Mouse (Mus musculus): ENCODE results near the gene Bricd5. TPM values are rescaled to one million over a fixed set of nuclear protein-coding genes. Genes with fewer than 3 reads are reported as not detected.
A peak's percentile ranks its signal among the peaks of the same experiment; 100 is the strongest.

Gene Bricd5
- polyA plus RNA-seq, 1 experiment = 0.15 TPM

DNA sequence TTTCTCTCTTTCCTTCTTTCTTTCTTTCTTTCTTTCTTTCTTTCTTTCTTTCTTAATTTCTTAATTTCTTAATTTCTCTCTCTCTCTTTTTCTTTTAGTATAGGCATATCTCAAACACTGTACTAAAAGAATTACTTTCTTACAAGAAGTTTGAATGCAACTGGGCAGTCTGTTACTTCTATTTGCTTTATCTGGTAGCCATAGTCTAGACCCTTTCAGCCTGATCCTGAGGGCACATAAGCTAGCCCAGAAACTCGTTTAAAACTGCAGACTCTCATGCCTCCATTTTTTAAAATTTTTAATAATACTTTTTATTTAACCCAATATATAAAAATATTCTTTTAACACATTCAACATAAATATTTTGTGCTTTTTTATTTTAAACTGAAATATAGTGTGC is 5.7 kb downstream of the Bricd5 start:
- Histone ChIP-seq H3K4me1 (ENCODE audit: control insufficient read depth, insufficient read depth, low read length) (peaks cover 3% of the 10 kb centered on the region; the same call in 1 of the 2 replicates), H3K4me3 (replicated peaks; ENCODE audit: extremely low read depth, low read depth, low read length) (no peak overlapping the region)
- DNase-seq = no peak
- TF ChIP-seq POLR2A (IDR thresholded peaks at IDR 0.05; ENCODE audit: borderline replicate concordance, extremely low read depth, low read depth, low read length) (no peak), CTCF (IDR thresholded peaks at IDR 0.05; ENCODE audit: insufficient read depth, low read length) (no peak)
- 7% methylated on average over 1 of the region's 1 CpGs for WGBS

DNA sequence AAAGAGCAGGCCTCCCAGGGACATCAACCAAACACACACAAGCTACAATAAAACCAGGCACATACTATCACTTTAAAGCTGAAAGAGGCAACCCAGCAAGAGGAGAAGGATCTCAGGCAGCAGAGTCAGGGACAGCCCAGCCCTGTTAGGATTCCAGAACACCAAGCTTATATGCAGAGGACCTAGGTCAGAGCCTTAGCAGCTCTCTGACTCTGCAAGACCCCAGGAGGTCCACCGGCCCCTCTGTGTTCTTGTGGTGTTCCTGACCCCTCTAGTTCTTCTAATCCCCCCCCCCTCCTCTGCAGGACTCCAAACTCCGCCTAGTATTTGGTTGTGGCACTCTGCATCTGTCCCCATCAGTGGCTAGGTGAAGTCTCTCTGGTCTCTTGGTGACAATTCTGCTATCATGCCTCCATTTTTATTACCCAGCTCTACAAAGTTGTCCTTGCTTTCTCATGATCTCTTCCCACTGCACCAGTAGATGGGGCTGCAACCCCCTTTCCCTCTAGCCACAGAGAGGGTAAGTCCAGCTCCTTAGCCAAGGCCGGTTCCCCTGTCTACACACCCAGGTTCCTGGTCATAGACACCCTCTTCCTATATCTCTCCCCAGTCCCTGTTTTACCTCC is 6.6 kb downstream of the Bricd5 start:
- no peak for DNase-seq
- Histone ChIP-seq H3K4me1 (ENCODE audit: control insufficient read depth, insufficient read depth, low read length) (peaks cover 3% of the 10 kb centered on the region; the same call in 1 of the 2 replicates), H3K4me3 (replicated peaks; ENCODE audit: extremely low read depth, low read depth, low read length) (no peak overlapping the region)
- 54% methylated on average over 3 of the region's 3 CpGs for WGBS
- no peak for TF ChIP-seq POLR2A (IDR thresholded peaks at IDR 0.05; ENCODE audit: borderline replicate concordance, extremely low read depth, low read depth, low read length)
- 0 out of 2 replicates have a peak, but pooled peaks have one; percentile 2 for TF ChIP-seq CTCF (IDR thresholded peaks at IDR 0.05; ENCODE audit: insufficient read depth, low read length)

DNA sequence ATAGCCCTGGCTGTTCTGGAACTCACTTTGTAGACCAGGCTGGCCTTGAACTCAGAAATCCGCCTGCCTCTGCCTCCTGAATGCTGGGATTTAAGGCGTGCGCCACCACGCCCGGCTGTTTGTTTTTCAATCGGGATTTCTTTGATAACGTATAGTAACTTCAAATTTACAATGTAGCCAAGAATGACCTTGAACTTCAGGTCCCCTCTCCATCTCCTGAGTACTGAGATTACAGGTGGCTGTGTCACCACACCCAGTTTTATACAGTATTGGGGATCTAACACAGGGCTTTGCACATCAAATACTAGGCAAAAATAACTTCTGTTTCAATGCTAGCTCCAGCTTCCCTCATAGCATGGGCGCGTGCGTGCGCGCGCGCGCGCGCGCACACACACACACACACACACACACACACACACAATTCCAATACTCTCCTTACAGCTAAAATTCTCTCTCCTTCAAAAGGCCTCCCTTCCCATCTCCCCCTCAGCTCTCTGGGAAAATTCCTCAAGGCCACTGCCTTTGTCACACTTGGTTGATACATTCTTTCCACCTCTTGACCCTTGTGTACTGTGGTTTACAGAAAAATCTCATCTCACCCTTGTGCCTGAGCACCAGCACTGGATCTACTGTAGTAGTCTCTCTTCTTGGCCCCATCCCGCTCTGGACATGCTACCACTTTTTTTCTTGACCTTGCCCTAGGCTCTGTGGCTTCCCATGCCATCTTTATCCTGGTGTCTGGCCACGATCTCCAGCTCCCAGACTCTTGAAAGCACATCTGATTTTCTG is 7.5 kb downstream of the Bricd5 start:
- peaks cover 3% of the 10 kb centered on the region; the same call in 1 of the 2 replicates for H3K4me1 ChIP-seq (ENCODE audit: control insufficient read depth, insufficient read depth, low read length)
- H3K4me3 ChIP-seq (replicated peaks; ENCODE audit: extremely low read depth, low read depth, low read length) = no peak overlapping the region
- no peak for DNase-seq
- TF ChIP-seq POLR2A (IDR thresholded peaks at IDR 0.05; ENCODE audit: borderline replicate concordance, extremely low read depth, low read depth, low read length) (no peak), CTCF (IDR thresholded peaks at IDR 0.05; ENCODE audit: insufficient read depth, low read length) (no peak)
- WGBS = 91% methylated on average over 20 of the region's 20 CpGs

DNA sequence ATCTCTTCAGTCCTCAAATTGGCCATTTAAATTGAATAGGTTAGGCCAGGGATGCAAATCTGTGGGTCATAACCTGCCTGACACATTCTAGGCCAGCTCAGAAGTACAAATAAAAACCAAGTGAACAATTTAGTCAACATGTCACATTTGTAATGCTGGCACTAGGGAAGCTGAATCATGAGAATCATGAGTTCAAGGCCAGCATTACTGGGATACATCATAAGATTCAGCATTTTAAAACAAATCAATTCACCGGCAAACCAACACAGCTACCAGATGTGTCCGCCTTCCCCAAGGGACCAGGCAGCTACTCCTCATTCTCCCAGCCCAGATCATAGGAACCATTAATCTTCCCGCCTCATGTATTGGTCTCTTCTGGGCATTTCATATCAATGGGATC is 9.8 kb downstream of the Bricd5 start:
- no peak for DNase-seq
- WGBS = 92% methylated on average over 3 of the region's 3 CpGs
- TF ChIP-seq POLR2A (IDR thresholded peaks at IDR 0.05; ENCODE audit: borderline replicate concordance, extremely low read depth, low read depth, low read length) = no peak
- no peak for TF ChIP-seq CTCF (IDR thresholded peaks at IDR 0.05; ENCODE audit: insufficient read depth, low read length)
- Histone ChIP-seq H3K4me1 (ENCODE audit: control insufficient read depth, insufficient read depth, low read length) (no peaks in the 10 kb centered on the region), H3K4me3 (replicated peaks; ENCODE audit: extremely low read depth, low read depth, low read length) (no peak overlapping the region)

DNA sequence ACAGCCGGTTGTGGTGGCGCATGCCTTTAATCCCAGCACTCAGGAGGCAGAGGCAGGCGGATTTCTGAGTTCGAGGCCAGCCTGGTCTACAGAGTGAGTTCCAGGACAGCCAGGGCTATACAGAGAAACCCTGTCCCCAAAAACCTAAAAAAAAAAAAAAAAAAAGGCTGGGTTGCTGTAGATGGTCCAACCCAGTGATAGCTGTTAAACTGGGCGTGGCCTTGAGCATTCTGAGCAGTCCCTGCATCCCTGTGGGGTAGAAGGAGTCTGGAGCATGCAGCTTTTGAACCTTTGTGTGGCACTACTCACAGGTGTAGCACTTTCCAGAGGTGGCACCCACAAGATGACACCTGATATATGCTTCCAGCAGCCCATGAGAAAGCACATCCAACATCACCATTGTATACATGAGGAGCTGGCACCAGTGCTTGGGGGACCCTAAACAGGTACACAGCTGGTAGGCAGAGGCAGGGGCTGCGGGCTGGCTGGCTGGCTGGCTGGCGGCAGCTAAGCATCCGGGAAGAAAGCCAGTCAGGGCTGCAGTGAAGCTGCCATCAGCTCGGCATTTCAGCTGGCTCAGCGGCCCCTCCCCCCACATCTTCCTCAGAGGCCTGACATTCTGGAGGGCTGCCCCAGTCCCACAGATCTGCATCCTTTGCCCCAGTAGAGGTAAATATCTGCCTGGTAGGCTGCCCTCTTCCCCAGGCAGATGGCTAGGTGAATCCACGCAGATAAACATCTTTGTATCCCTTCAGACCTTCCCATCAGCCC is 11.6 kb downstream of the Bricd5 start:
- no peaks in the 10 kb centered on the region for H3K4me1 ChIP-seq (ENCODE audit: control insufficient read depth, insufficient read depth, low read length)
- 54% methylated on average over 11 of the region's 11 CpGs for WGBS
- DNase-seq = no peak
- TF ChIP-seq POLR2A (IDR thresholded peaks at IDR 0.05; ENCODE audit: borderline replicate concordance, extremely low read depth, low read depth, low read length) = no peak
- no peak for TF ChIP-seq CTCF (IDR thresholded peaks at IDR 0.05; ENCODE audit: insufficient read depth, low read length)
- no peak overlapping the region for H3K4me3 ChIP-seq (replicated peaks; ENCODE audit: extremely low read depth, low read depth, low read length)

DNA sequence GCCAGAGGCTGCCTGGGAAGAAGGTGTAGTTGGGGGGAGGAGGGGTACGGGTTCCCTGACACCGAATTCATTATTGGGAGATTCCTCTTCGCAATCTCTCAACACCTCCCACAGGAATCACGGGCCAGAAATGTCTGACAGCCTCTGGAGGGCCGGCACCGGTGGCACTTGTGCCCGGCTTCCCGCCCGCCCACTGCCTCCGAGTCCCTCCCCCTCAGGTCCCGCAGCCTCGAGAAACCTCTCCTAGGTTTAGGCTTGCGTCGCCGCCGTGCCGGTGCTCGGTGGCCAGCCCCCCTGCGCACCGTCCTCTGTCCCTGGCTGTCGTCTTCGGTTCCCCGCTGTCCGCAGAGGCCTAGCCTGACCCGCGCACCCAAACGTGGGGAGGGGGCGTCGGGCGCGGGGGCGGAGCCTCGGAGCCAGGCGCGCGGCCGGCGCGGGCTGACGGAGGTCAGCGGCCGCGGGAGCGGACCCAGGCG is 14.5 kb downstream of the Bricd5 start, which contains the start of gene Caskin1:
Gene Caskin1, plus strand, starts transcription at position 416 of the 476 bp plus-strand sequence.
- peak; percentile 22 for DNase-seq
- TF ChIP-seq POLR2A (IDR thresholded peaks at IDR 0.05; ENCODE audit: borderline replicate concordance, extremely low read depth, low read depth, low read length) (no peak), CTCF (IDR thresholded peaks at IDR 0.05; ENCODE audit: insufficient read depth, low read length) (no peak)
- 2% methylated on average over 45 of the region's 45 CpGs for WGBS
- Histone ChIP-seq H3K4me1 (ENCODE audit: control insufficient read depth, insufficient read depth, low read length) (no peaks in the 10 kb centered on the region), H3K4me3 (replicated peaks; ENCODE audit: extremely low read depth, low read depth, low read length) (peak within 1 kb of the TSS; percentile 56)

DNA sequence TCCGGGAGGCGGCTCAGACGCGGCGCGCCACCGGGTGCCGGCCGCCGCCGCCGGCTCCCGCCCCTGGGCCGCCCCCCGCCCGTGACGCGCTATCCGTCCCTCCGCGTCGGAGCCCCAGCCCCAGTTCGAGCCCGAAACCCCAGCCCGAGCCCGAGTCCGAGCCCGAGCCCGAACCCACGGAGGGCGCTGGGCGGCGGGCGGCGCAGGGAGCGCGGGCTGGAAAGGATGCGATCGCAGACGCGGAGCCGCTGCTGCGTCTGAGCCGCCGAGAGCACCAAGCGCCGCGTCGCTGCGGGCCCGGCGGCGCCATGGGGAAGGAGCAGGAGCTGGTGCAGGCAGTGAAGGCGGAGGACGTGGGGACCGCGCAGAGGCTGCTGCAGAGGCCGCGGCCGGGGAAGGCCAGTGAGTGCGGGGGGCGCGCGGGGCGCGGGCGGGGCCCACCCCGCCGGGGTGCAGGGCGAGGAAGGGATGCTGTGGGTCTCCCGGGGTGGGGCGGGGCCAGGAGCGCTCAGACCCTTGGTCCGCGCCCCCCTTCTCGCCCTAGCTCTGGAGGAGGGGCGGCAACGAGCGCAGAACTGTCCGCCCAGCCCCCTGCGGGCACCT is 15.1 kb downstream of the Bricd5 start:
- no peak for TF ChIP-seq POLR2A (IDR thresholded peaks at IDR 0.05; ENCODE audit: borderline replicate concordance, extremely low read depth, low read depth, low read length)
- TF ChIP-seq CTCF (IDR thresholded peaks at IDR 0.05; ENCODE audit: insufficient read depth, low read length) = no peak
- peak; percentile 21 for DNase-seq
- under 1% methylated on average over 71 of the region's 81 CpGs for WGBS
- peak overlapping the region; percentile 56 for H3K4me3 ChIP-seq (replicated peaks; ENCODE audit: extremely low read depth, low read depth, low read length)
- no peaks in the 10 kb centered on the region for H3K4me1 ChIP-seq (ENCODE audit: control insufficient read depth, insufficient read depth, low read length)

DNA sequence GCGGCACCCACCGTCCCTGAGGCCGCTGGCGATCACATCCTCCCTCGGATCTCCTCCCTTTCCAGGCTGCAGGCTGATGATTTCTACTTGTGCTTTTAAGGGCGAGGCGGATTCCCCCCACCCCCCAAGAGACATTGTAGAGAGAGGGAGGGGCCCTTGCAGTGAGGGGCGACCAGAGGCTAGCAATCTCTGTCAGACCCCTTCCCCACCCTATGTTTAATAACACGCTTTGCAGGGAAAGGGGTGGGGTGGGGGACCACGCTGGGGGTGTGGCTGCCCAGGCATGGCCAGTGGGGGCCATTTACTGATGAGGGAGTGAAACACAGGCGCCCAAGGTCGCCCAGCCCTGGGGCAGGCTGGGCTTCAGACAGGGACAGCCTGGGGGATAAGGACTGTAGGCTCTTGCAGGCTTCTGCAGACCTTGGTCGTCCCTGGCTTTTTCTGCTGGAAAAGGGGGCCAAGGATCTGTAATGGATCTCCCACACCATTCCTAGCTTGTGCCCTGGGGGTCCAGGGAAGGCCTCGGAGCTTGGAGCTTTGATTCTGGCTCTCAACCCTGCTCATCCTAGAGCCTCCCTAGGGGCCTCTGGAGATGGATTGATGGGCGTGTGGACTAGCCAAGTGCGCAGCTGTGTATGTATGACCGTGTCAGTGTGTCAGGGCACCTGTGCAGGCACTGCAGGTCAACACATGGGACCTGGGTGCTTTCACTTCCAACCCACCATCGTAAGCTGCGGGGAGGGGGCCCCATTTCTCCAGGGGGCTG is 15.8 kb downstream of the Bricd5 start:
- no peak overlapping the region for H3K4me3 ChIP-seq (replicated peaks; ENCODE audit: extremely low read depth, low read depth, low read length)
- 43% methylated on average over 19 of the region's 19 CpGs for WGBS
- no peaks in the 10 kb centered on the region for H3K4me1 ChIP-seq (ENCODE audit: control insufficient read depth, insufficient read depth, low read length)
- TF ChIP-seq CTCF (IDR thresholded peaks at IDR 0.05; ENCODE audit: insufficient read depth, low read length) = no peak
- TF ChIP-seq POLR2A (IDR thresholded peaks at IDR 0.05; ENCODE audit: borderline replicate concordance, extremely low read depth, low read depth, low read length) = no peak
- DNase-seq = no peak
